Mouse (Mus musculus) heart, embryonic 11.5 days (tissue): ENCODE results near the gene Mrpl34. TPM values are rescaled to one million over a fixed set of nuclear protein-coding genes. Genes with fewer than 3 reads are reported as not detected.

Experiments used
- ATAC-seq: fragments of 200-750 bp; cut with Nextera tagmentation; replicated peaks from 2 replicates; pipeline ENCODE4 v1.8.0; 2017; ENCODE audit warnings: moderate library complexity; ENCODE audit not compliant: insufficient number of reproducible peaks, low FRiP score, low TSS enrichment
- H3K27ac ChIP-seq: fragments of 300-500 bp; sonication (generic); 2 replicates; pipeline ENCODE4 v1.5.1; 2014; ENCODE audit warnings: mild to moderate bottlenecking, low read depth, low read length
- H3K27me3 ChIP-seq: fragments of 300-500 bp; sonication (generic); 2 replicates; pipeline ENCODE4 v1.6.1; 2014; ENCODE audit warnings: mild to moderate bottlenecking, low read length, mixed read lengths; ENCODE audit not compliant: control insufficient read depth, insufficient read depth
- H3K36me3 ChIP-seq: fragments of 300-500 bp; sonication (generic); 2 replicates; pipeline ENCODE4 v1.6.1; 2014; ENCODE audit warnings: mild to moderate bottlenecking, low read length, moderate library complexity, mixed read lengths; ENCODE audit not compliant: control insufficient read depth, insufficient read depth
- H3K4me1 ChIP-seq: fragments of 300-500 bp; sonication (generic); 2 replicates; pipeline ENCODE4 v1.6.1; 2014; ENCODE audit warnings: low read length; ENCODE audit not compliant: control insufficient read depth, insufficient read depth
- H3K4me2 ChIP-seq: fragments of 300-500 bp; sonication (generic); 2 replicates; pipeline ENCODE4 v1.6.1; 2014; ENCODE audit warnings: mild to moderate bottlenecking, moderate library complexity
- H3K4me3 ChIP-seq: fragments of 300-500 bp; sonication (generic); 2 replicates; pipeline ENCODE4 v1.5.1; 2014; ENCODE audit warnings: low read depth, low read length
- H3K9ac ChIP-seq: fragments of 300-500 bp; sonication (generic); 2 replicates; pipeline ENCODE4 v1.6.1; 2014; ENCODE audit warnings: mild to moderate bottlenecking, low read depth, low read length, moderate library complexity
- H3K9me3 ChIP-seq: fragments of 300-500 bp; sonication (generic); replicated peaks from 2 replicates; pipeline ENCODE4 v1.6.1; 2016; ENCODE audit warnings: low read length; ENCODE audit not compliant: control insufficient read depth
- WGBS: fragments of 180-500 bp; shearing (Covaris S2); extraction: QIAGEN DNeasy Blood & Tissue Kit; methylation state at CpG from one replicate; pipeline ENCODE4 v1.1.7; 2014; ENCODE audit not compliant: insufficient replicate concordance; 5-methylcytosine and 5-hydroxymethylcytosine counted together
- polyA plus RNA-seq: library from polyadenylated mRNA; unstranded; fragments of >200 nt; fragmentation: Nextera tagmentation; extraction: Ambion mirVana; gene quantifications from 2 replicates; pipeline ENCODE4 v1.2.1, GENCODE M21; 2014

Gene Mrpl34
- polyA plus RNA-seq, 1 experiment from 2014 or later, result 163 TPM

- no peak overlapping the region for H3K4me2 ChIP-seq
- H3K4me3 ChIP-seq, result no peak overlapping the region
- no peak overlapping the region for H3K27ac ChIP-seq
- 49% methylated on average over 2 of the region's 2 CpGs for WGBS
- ATAC-seq, result no peak
- H3K9ac ChIP-seq, result no peak overlapping the region
- H3K9me3 ChIP-seq, result no peaks in the 10 kb centered on the region
- no peaks in the 10 kb centered on the region for H3K36me3 ChIP-seq
- peaks cover 4% of the 10 kb centered on the region; the same call in 1 of the 2 replicates for H3K27me3 ChIP-seq
- H3K4me1 ChIP-seq, result no peaks in the 10 kb centered on the region
Measured at GRCm38 (mm10) chr8:71452669-71453068, 12.1 kb upstream of the Mrpl34 start.

- H3K4me3 ChIP-seq, result no peak overlapping the region
- no peak overlapping the region for H3K4me2 ChIP-seq
- no peak overlapping the region for H3K27ac ChIP-seq
- no peak overlapping the region for H3K9ac ChIP-seq
- H3K4me1 ChIP-seq, result no peaks in the 10 kb centered on the region
- no peaks in the 10 kb centered on the region; the same call in 1 of the 2 replicates for H3K36me3 ChIP-seq
- H3K9me3 ChIP-seq, result no peaks in the 10 kb centered on the region
- ATAC-seq, result no peak
- 62% methylated on average over 8 of the region's 8 CpGs for WGBS
- H3K27me3 ChIP-seq, result peaks cover 7% of the 10 kb centered on the region; the same call in 1 of the 2 replicates
Measured at GRCm38 (mm10) chr8:71454668-71455067, 10.1 kb upstream of the Mrpl34 start.

- no peaks in the 10 kb centered on the region for H3K9me3 ChIP-seq
- H3K4me1 ChIP-seq, result no peaks in the 10 kb centered on the region
- WGBS, result 37% methylated on average over 22 of the region's 22 CpGs
- no peak overlapping the region for H3K9ac ChIP-seq
- H3K27ac ChIP-seq, result no peak overlapping the region
- no peak; the same call in 1 of the 2 replicates for ATAC-seq
- H3K27me3 ChIP-seq, result peaks cover 18% of the 10 kb centered on the region
- H3K4me2 ChIP-seq, result peak overlapping the region; percentile 12; the same call in 1 of the 2 replicates
- peaks cover 7% of the 10 kb centered on the region for H3K36me3 ChIP-seq
- H3K4me3 ChIP-seq, result no peak overlapping the region
Measured at GRCm38 (mm10) chr8:71456906-71457305, 7.9 kb upstream of the Mrpl34 start.

GRCm38 (mm10) chr8:71457659-71458270, 7.0 kb upstream of the Mrpl34 start:
- ATAC-seq, result no peak
- Histone ChIP-seq H3K4me1 (peaks cover 3% of the 10 kb centered on the region; the same call in 1 of the 2 replicates), H3K27me3 (peaks cover 18% of the 10 kb centered on the region), H3K9me3 (no peaks in the 10 kb centered on the region), H3K9ac (no peak overlapping the region), H3K4me3 (no peak overlapping the region), H3K27ac (no peak overlapping the region), H3K4me2 (no peak overlapping the region), H3K36me3 (peaks cover 7% of the 10 kb centered on the region)
- 72% methylated on average over 20 of the region's 20 CpGs for WGBS

- H3K9me3 ChIP-seq, result no peaks in the 10 kb centered on the region
- no peak overlapping the region for H3K4me2 ChIP-seq
- 87% methylated on average over 6 of the region's 6 CpGs for WGBS
- no peak overlapping the region for H3K4me3 ChIP-seq
- H3K9ac ChIP-seq, result no peak overlapping the region
- peaks cover 19% of the 10 kb centered on the region for H3K27me3 ChIP-seq
- peaks cover 7% of the 10 kb centered on the region for H3K36me3 ChIP-seq
- no peak overlapping the region for H3K27ac ChIP-seq
- no peak for ATAC-seq
- peaks cover 14% of the 10 kb centered on the region for H3K4me1 ChIP-seq
Measured at GRCm38 (mm10) chr8:71460716-71461115, 4.0 kb upstream of the Mrpl34 start.

GRCm38 (mm10) chr8:71461152-71461840, 3.5 kb upstream of the Mrpl34 start:
- no peak overlapping the region for H3K4me3 ChIP-seq
- H3K9me3 ChIP-seq, result no peaks in the 10 kb centered on the region
- no peak overlapping the region for H3K9ac ChIP-seq
- 58% methylated on average over 47 of the region's 47 CpGs for whole genome bisulfite sequencing
- no peak for ATAC-seq
- no peak overlapping the region for H3K4me2 ChIP-seq
- H3K36me3 ChIP-seq, result peaks cover 7% of the 10 kb centered on the region
- H3K27me3 ChIP-seq, result peaks cover 19% of the 10 kb centered on the region
- no peak overlapping the region for H3K27ac ChIP-seq
- H3K4me1 ChIP-seq, result peaks cover 16% of the 10 kb centered on the region

- no peak overlapping the region for H3K27ac ChIP-seq
- H3K4me1 ChIP-seq, result peaks cover 16% of the 10 kb centered on the region
- H3K27me3 ChIP-seq, result peaks cover 19% of the 10 kb centered on the region
- no peak overlapping the region for H3K4me3 ChIP-seq
- 0 out of 2 replicates have a peak overlapping the region, but pooled peaks have one; percentile 81 for H3K9ac ChIP-seq
- WGBS, result 62% methylated on average over 4 of the region's 4 CpGs
- H3K36me3 ChIP-seq, result peaks cover 7% of the 10 kb centered on the region
- ATAC-seq, result no peak
- H3K4me2 ChIP-seq, result peak overlapping the region; percentile 90
- H3K9me3 ChIP-seq, result no peaks in the 10 kb centered on the region
Measured at GRCm38 (mm10) chr8:71462191-71462590, 2.6 kb upstream of the Mrpl34 start.

- Histone ChIP-seq H3K36me3 (peaks cover 7% of the 10 kb centered on the region), H3K27me3 (peaks cover 19% of the 10 kb centered on the region), H3K9ac (peak overlapping the region; percentile 81), H3K27ac (no peak overlapping the region), H3K4me1 (peaks cover 16% of the 10 kb centered on the region), H3K9me3 (no peaks in the 10 kb centered on the region), H3K4me3 (peak overlapping the region; percentile 83), H3K4me2 (peak overlapping the region; percentile 90)
- no peak for ATAC-seq
- WGBS, result 7% methylated on average over 16 of the region's 16 CpGs
Measured at GRCm38 (mm10) chr8:71462786-71463185, 2.0 kb upstream of the Mrpl34 start.
